Mouse (Mus musculus): Measurements from ENCODE around the gene Rnls.

- TF ChIP-seq CTCF (conservative IDR thresholded peaks at IDR 0.05; ENCODE audit: insufficient read depth, insufficient read length, low read depth, low read length): no peak
- TF ChIP-seq POLR2A (IDR thresholded peaks at IDR 0.05; ENCODE audit: low read depth, low read length): no peak
These were observed 288.2 kb downstream of the Rnls start for GRCm38 (mm10) chr19:33103851-33104250.

Measured in kidney, adult 2 months (tissue).